Mouse (Mus musculus): ENCODE data around the gene Atraid. TPM values are rescaled to one million over a fixed set of nuclear protein-coding genes. Genes with fewer than 3 reads are reported as not detected.

Gene Atraid
- polyA plus RNA-seq, 1 experiment from 2014 or later: 148 TPM

DNA sequence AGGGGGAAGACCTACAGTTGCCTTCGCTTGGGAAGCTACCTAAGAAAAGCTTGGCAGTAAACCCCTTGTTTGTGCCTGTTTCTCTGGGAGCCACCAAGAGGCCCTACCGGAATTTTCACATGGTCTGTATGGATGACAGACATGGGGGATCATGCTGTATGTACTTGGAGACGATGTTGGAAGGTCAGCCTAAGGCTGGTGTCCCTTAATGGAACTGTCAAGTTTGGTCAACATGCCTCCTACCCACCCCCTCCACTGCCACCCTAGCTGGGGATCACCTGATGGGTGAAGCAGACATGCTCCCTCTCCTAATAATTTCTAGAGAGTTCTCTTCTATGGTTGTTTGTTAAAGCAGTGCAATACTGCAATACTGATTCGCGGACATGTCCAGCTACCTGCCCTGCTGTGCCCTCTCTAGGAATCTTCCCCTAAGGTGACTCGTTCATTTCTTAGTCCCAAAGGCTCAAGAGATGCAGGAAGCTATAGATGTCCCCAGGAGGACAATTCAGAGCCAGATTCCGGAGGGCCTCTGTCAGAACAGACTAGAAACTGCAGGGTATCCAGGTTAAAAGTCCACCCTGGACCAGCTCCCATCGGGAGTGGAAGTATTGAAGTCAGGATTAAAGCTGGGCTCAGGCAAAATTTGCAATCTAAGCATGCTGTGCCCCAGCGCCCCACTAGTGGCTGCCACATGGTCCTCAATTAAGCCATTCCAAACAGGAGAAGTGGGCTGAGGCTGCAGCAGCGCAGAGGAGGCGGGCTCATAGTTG lies 47.8 kb downstream of the Atraid start:
- Histone ChIP-seq H3K27me3 (ENCODE audit: insufficient read depth, low read length) (peaks cover 68% of the 10 kb centered on the region), H3K4me1 (ENCODE audit: insufficient read depth) (peaks cover 4% of the 10 kb centered on the region; the same call in 1 of the 2 replicates), H3K4me3 (ENCODE audit: low read depth, low read length) (peak overlapping the region; percentile 31; the same call in 1 of the 2 replicates), H3K36me3 (ENCODE audit: insufficient read depth) (no peaks in the 10 kb centered on the region), H3K9ac (no peak overlapping the region), H3K9me3 (ENCODE audit: low read depth, low read length) (no peaks in the 10 kb centered on the region), H3K27ac (ENCODE audit: low read depth) (no peak overlapping the region), H3K4me2 (peak overlapping the region; percentile 68)
- ATAC-seq (ENCODE audit: insufficient read depth) (no peak), DNase-seq (no peak)
- no peak for TF ChIP-seq CTCF (IDR thresholded peaks at IDR 0.05; ENCODE audit: low read depth)
- 26% methylated on average over 11 of the region's 11 CpGs for WGBS

Other genes with a start within 250 kb of the Atraid start
- gene Mapre3, start 233.7 kb upstream of the Atraid start, polyA plus RNA-seq (2014; fragmentation: Nextera tagmentation; extraction: Ambion mirVana): 17.9 and 18.2 TPM in 2 replicates
- 72.3 and 72.5 TPM in 2 replicates for gene Tmem214, start 180.3 kb upstream of the Atraid start, polyA plus RNA-seq (2014; fragmentation: Nextera tagmentation; extraction: Ambion mirVana)
- 25.2 and 26.0 TPM in 2 replicates for gene Agbl5, start 159.6 kb upstream of the Atraid start, polyA plus RNA-seq (2014; fragmentation: Nextera tagmentation; extraction: Ambion mirVana)
- 472 and 477 TPM in 2 replicates for gene Ost4, start 140.5 kb upstream of the Atraid start, polyA plus RNA-seq (2014; fragmentation: Nextera tagmentation; extraction: Ambion mirVana)
- 162 and 185 TPM in 2 replicates for gene Emilin1, start 134.9 kb upstream of the Atraid start, polyA plus RNA-seq (2014; fragmentation: Nextera tagmentation; extraction: Ambion mirVana)
- gene Khk, start 126.9 kb upstream of the Atraid start, polyA plus RNA-seq (2014; fragmentation: Nextera tagmentation; extraction: Ambion mirVana): 13.0 and 15.0 TPM in 2 replicates
- gene Cgref1, start 102.7 kb upstream of the Atraid start, polyA plus RNA-seq (2014; fragmentation: Nextera tagmentation; extraction: Ambion mirVana): 2.3 and 2.6 TPM in 2 replicates
- 79.8 and 99.6 TPM in 2 replicates for gene Preb, start 88.0 kb upstream of the Atraid start, polyA plus RNA-seq (2014; fragmentation: Nextera tagmentation; extraction: Ambion mirVana)
- 0.16 and 0.25 TPM in 2 replicates for gene Tcf23, start 79.7 kb upstream of the Atraid start, polyA plus RNA-seq (2014; fragmentation: Nextera tagmentation; extraction: Ambion mirVana)
- gene Slc5a6, start 612 bp downstream of the Atraid start, polyA plus RNA-seq (2014; fragmentation: Nextera tagmentation; extraction: Ambion mirVana): 7.2 and 8.0 TPM in 2 replicates
- gene Cad, start 6.5 kb downstream of the Atraid start, polyA plus RNA-seq (2014; fragmentation: Nextera tagmentation; extraction: Ambion mirVana): 38.0 and 43.4 TPM in 2 replicates
- gene Dnajc5g, start 58.0 kb downstream of the Atraid start, polyA plus RNA-seq (2014; fragmentation: Nextera tagmentation; extraction: Ambion mirVana): not detected in 2 replicates
- gene Slc30a3, start 59.9 kb downstream of the Atraid start, polyA plus RNA-seq (2014; fragmentation: Nextera tagmentation; extraction: Ambion mirVana): 0.38 TPM in 1 of 2 replicates, not detected in the other
- gene Trim54, start 68.4 kb downstream of the Atraid start, polyA plus RNA-seq (2014; fragmentation: Nextera tagmentation; extraction: Ambion mirVana): 0.30 TPM in 1 of 2 replicates, not detected in the other
- not detected in 2 replicates for gene Ucn, start 90.5 kb downstream of the Atraid start, polyA plus RNA-seq (2014; fragmentation: Nextera tagmentation; extraction: Ambion mirVana)
- gene Mpv17, start 105.9 kb downstream of the Atraid start, polyA plus RNA-seq (2014; fragmentation: Nextera tagmentation; extraction: Ambion mirVana): 55.3 and 58.3 TPM in 2 replicates
- 0.68 and 0.92 TPM in 2 replicates for gene Gm29609, start 131.6 kb downstream of the Atraid start, polyA plus RNA-seq (2014; fragmentation: Nextera tagmentation; extraction: Ambion mirVana)
- gene Gtf3c2, start 131.8 kb downstream of the Atraid start, polyA plus RNA-seq (2014; fragmentation: Nextera tagmentation; extraction: Ambion mirVana): 74.1 and 78.6 TPM in 2 replicates
- gene Snx17, start 144.9 kb downstream of the Atraid start, polyA plus RNA-seq (2014; fragmentation: Nextera tagmentation; extraction: Ambion mirVana): 130 and 131 TPM in 2 replicates
- 64.2 and 70.6 TPM in 2 replicates for gene Eif2b4, start 145.1 kb downstream of the Atraid start, polyA plus RNA-seq (2014; fragmentation: Nextera tagmentation; extraction: Ambion mirVana)
- 5.4 and 7.1 TPM in 2 replicates for gene Zfp513, start 154.0 kb downstream of the Atraid start, polyA plus RNA-seq (2014; fragmentation: Nextera tagmentation; extraction: Ambion mirVana)
- 144 and 148 TPM in 2 replicates for gene Ppm1g, start 172.4 kb downstream of the Atraid start, polyA plus RNA-seq (2014; fragmentation: Nextera tagmentation; extraction: Ambion mirVana)
- gene Nrbp1, start 192.6 kb downstream of the Atraid start, polyA plus RNA-seq (2014; fragmentation: Nextera tagmentation; extraction: Ambion mirVana): 158 and 165 TPM in 2 replicates
- gene Gm9970, start 192.9 kb downstream of the Atraid start, polyA plus RNA-seq (2014; fragmentation: Nextera tagmentation; extraction: Ambion mirVana): 0.37 and 0.38 TPM in 2 replicates
- gene Krtcap3, start 203.4 kb downstream of the Atraid start, polyA plus RNA-seq (2014; fragmentation: Nextera tagmentation; extraction: Ambion mirVana): 31.1 and 32.0 TPM in 2 replicates
- gene Ift172, start 242.8 kb downstream of the Atraid start, polyA plus RNA-seq (2014; fragmentation: Nextera tagmentation; extraction: Ambion mirVana): 32.3 and 36.4 TPM in 2 replicates
- 58.5 and 68.6 TPM in 2 replicates for gene Fndc4, start 247.8 kb downstream of the Atraid start, polyA plus RNA-seq (2014; fragmentation: Nextera tagmentation; extraction: Ambion mirVana)
- gene Gckr, start 249.1 kb downstream of the Atraid start, polyA plus RNA-seq (2014; fragmentation: Nextera tagmentation; extraction: Ambion mirVana): 0.34 TPM in 1 of 2 replicates, not detected in the other

Data from lung, embryonic 14.5 days (tissue).